Mouse (Mus musculus) left cerebral cortex, adult 18-20 months (tissue): Measurements from ENCODE around the gene Muc4. TPM values are rescaled to one million over a fixed set of nuclear protein-coding genes. Genes with fewer than 3 reads are reported as not detected.

Source experiments
- total RNA-seq, 2 experiments: library from RNA; stranded (reverse); gene quantifications; 2 replicates each; pipeline ENCODE4 v1.2.3; 2021

Gene Muc4
- total RNA-seq, 2 experiments from 2014 or later, result not detected

Other genes starting within 250 kb of the Muc4 start
- gene Slc51a, start 248.0 kb upstream of the Muc4 start, total RNA-seq, result not detected
- gene Zdhhc19, start 239.6 kb upstream of the Muc4 start, total RNA-seq, result not detected
- gene Tfrc, start 127.0 kb upstream of the Muc4 start, total RNA-seq, result 10 to 100 TPM; 51.8 to 61.6 TPM
- 100 to 1,000 TPM; 245 to 253 TPM for gene Tnk2, start 92.0 kb upstream of the Muc4 start, total RNA-seq
- gene Muc20, start 61.5 kb downstream of the Muc4 start, total RNA-seq, result not detected
- gene Smbd1, start 74.6 kb downstream of the Muc4 start, total RNA-seq, result not detected
- gene Fyttd1, start 141.6 kb downstream of the Muc4 start, total RNA-seq, result 100 to 1,000 TPM; 110 to 118 TPM
- 10 to 100 TPM; 70.2 to 71.9 TPM for gene Rubcn, start 141.9 kb downstream of the Muc4 start, total RNA-seq
- gene Lrch3, start 178.2 kb downstream of the Muc4 start, total RNA-seq, result 10 to 100 TPM; 36.3 to 40.1 TPM